Mouse (Mus musculus) embryonic stem cell, embryonic (primary cell): Measurements from ENCODE around the gene Spred1.

ENCODE experiments used
- CTCF ChIA-PET, 4 experiments: fragments of 300-600 bp in 2 of 4; fragments of 350-600 bp in 2 of 4; sonication (Branson Sonifier 250); formaldehyde crosslinking; loops; one replicate each; lab custom pipeline; 2022; ENCODE audit warnings: inconsistent platforms in 2 of 4; lab: Charles Lee
- POLR2A ChIA-PET, 4 experiments: fragments of 300-600 bp in 2 of 4; fragments of 350-600 bp in 2 of 4; sonication (Branson Sonifier 250); formaldehyde crosslinking; loops; one replicate each; lab custom pipeline; 2022; ENCODE audit warnings: antibody characterized with exemption in 4 of 4, inconsistent platforms in 1 of 4; lab: Charles Lee

Gene Spred1

GRCm38 (mm10) chr2:117146026-117146425, 24.9 kb downstream of the Spred1 start:
- ChIA-PET POLR2A (interaction anchor here in 1 of 4 experiments (1.0 to 2.2 kb wide), 3 partner anchors 18 to 31 kb away, joined by 3 to 7 read pairs (median 3); no protein-coding TSS in a partner anchor), CTCF (interaction anchor here in 1 of 4 experiments (0.6 kb wide), 1 partner anchor 72 kb away, joined by 5 read pairs; no protein-coding TSS in a partner anchor)

DNA sequence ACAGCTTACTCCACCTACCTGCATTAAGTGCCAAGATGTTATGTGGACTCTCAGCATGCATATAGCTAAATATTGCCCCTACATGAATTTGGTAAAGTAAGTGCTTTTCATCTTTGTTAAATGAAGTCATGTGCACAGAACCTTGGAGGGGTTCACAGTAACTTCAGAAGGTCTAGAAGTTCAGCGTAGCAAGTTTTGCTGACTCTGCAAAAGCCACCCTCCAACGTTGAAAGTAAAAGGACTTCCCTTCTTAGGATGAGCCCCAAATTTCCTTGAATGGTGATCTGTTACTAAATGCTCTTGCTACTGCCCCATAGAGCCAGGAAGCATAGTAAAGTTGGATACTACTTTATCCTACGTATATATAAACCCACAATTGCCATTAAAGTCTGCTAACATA, 25.4 kb downstream of the Spred1 start:
- ChIA-PET CTCF (interaction anchor here in 1 of 4 experiments (0.6 kb wide), 1 partner anchor 71 kb away, joined by 5 read pairs; no protein-coding TSS in a partner anchor), POLR2A (interaction anchor here in 1 of 4 experiments (1.0 to 2.2 kb wide), 3 partner anchors 19 to 30 kb away, joined by 3 to 7 read pairs (median 3); no protein-coding TSS in a partner anchor)

DNA sequence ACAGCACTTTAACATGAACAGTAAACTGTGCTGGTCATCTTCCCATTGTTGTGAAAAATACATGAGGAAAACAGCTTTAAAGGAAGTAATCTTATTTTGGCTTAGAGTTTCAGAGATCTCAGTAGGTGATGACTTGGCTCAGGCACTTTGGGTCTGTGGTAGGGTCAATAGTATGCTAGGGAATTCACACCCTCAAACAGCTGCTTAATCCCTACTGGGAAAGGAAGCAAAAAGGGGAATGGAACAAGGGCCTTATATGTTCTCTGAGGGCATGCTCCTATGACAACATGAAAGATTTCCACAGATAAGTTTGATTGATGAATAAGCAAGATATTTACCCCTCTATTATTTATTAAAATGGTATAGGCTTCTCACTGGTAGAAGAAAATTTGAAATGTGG, 31.0 kb downstream of the Spred1 start:
- ChIA-PET CTCF (no interaction called here), POLR2A (interaction anchor here in 2 of 4 experiments (0.8 to 1.0 kb wide), 4 partner anchors 9 to 48 kb away, joined by 3 to 5 read pairs (median 3); no protein-coding TSS in a partner anchor)

DNA sequence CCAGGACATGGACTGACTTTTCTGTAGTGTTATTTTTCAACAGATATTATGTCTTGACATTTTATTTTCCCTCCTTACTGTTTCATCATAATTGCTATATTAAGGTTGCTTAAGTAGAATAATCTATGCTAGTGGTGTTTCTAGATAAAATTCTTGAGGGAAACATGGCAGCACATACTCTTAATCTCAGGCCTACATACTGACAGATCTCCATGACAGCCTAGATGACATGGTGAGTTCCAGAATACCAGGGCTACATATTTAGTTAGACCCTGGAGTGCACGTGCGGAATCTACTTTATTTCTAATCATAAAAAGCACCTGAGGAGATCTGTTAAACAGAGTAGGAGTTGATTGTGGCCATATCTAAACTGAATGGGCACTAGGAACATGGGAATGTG, 47.2 kb downstream of the Spred1 start:
- ChIA-PET POLR2A (no interaction called here), CTCF (no interaction called here)

DNA sequence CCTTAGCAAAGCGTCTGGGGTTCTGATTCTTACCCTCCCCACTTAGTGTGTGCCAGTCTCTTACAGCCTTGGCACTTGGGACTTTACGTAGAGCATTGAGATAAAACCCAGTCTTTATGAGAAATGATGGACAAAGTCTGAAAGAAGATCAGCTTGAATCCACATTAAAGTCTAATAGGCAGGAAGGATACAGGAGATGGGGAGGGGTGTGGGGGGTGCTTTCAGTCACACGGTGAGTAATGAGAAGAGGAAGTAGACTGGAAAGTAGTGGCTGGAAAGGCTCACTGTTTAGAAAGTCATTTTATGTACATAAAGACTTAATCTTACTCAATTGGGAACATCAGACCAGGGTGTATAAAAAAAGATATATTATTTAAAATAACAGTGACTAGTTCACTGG, 47.9 kb downstream of the Spred1 start:
- ChIA-PET CTCF (no interaction called here), POLR2A (no interaction called here)

DNA sequence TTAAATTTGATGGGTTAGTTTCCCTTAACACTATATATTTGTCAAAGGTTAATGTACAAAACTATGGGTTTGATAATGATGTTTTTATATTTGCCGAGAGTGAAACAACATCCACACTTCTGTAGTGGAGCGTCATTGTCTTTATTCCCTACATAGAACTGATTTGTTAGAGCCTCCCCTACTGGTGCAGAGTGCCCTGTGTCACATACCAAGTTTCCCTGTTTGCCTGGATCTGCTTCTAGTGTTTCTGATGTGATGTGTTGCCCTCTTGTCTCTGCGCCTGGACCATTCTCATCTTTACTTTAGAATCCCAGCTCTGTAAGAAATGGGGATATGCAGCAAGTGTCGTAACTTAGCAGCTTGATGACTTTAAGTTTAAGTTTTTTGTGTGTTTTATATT, 51.8 kb downstream of the Spred1 start:
- CTCF ChIA-PET, result no interaction called here
- POLR2A ChIA-PET, result no interaction called here

GRCm38 (mm10) chr2:117176066-117176465, 54.9 kb downstream of the Spred1 start:
- ChIA-PET POLR2A (interaction anchor here in 2 of 4 experiments (0.6 to 1.3 kb wide), 4 partner anchors 30 to 204 kb away, joined by 3 to 5 read pairs (median 3); no protein-coding TSS in a partner anchor), CTCF (interaction anchor here in 3 of 4 experiments (0.6 to 2.9 kb wide), 6 partner anchors 55 to 1026 kb away, joined by 3 to 16 read pairs (median 7); no protein-coding TSS in a partner anchor)

DNA sequence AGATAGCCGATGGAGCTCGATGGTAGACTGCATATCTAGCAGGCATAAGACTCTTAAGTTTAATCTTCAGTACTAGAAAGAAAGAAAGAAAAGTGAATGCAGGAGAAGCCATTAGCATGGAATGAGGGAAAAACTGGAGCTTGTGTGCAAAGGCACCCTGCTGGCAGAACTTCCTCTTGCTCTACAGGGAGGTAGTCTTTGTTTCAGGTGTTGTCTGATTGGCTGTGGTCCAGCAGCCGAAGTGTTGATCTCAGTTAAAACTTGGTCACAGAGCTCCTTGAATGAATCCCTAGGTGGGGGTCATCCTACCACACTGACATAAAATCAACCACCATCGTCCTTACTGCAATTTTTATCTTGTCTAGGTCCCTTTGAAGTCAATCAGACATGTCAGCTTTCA, 55.8 kb downstream of the Spred1 start:
- ChIA-PET POLR2A (interaction anchor here in 2 of 4 experiments (0.8 to 1.4 kb wide), 5 partner anchors 8 to 279 kb away, joined by 3 to 5 read pairs (median 4); no protein-coding TSS in a partner anchor), CTCF (interaction anchor here in 3 of 4 experiments (0.7 to 2.9 kb wide), 9 partner anchors 34 to 283 kb away, joined by 3 to 16 read pairs (median 5); no protein-coding TSS in a partner anchor)

GRCm38 (mm10) chr2:117180250-117180885, 59.2 kb downstream of the Spred1 start:
- ChIA-PET CTCF (interaction anchor here in 3 of 4 experiments (0.5 to 1.2 kb wide), 6 partner anchors 280 to 342 kb away, joined by 3 to 13 read pairs (median 4); no protein-coding TSS in a partner anchor), POLR2A (interaction anchor here in 2 of 4 experiments (0.6 to 0.9 kb wide), 2 partner anchors 28 to 284 kb away, joined by 3 read pairs; no protein-coding TSS in a partner anchor)

- CTCF ChIA-PET, result interaction anchor here in 1 of 4 experiments (1.0 kb wide), 1 partner anchor 288 kb away, joined by 3 read pairs; no protein-coding TSS in a partner anchor
- POLR2A ChIA-PET, result interaction anchor here in 2 of 4 experiments (0.7 to 1.4 kb wide), 3 partner anchors 9 to 245 kb away, joined by 3 to 5 read pairs (median 4); no protein-coding TSS in a partner anchor
Observed at GRCm38 (mm10) chr2:117185587-117185986, 64.4 kb downstream of the Spred1 start.

DNA sequence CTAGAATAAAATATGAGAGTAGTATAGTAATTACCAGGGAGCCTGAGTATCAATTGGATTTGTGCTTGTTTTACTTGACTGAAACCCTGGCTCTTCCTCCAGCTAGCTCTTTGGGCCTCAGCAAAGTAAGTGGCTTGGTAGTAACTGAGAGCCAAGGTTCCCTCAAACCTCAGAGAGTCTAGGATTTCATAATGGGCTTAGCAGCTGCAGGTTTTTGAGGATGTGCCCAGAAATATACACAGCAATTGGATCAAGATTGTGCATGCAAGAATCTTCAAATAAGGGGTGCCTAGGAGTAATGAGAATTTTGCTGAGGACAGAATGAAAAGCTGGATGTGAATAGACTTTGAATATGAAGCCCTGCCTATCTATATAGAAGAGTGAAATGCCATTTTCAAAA, 69.7 kb downstream of the Spred1 start:
- ChIA-PET POLR2A (interaction anchor here in 1 of 4 experiments (1.2 kb wide), 1 partner anchor 21 kb away, joined by 3 read pairs; no protein-coding TSS in a partner anchor), CTCF (no interaction called here)

- ChIA-PET CTCF (interaction anchor here in 3 of 4 experiments (0.8 to 1.6 kb wide), 3 partner anchors 37 to 294 kb away, joined by 3 to 9 read pairs (median 5); no protein-coding TSS in a partner anchor), POLR2A (interaction anchor here in 1 of 4 experiments (1.6 to 2.1 kb wide), 2 partner anchors 9 to 11 kb away, joined by 4 to 5 read pairs; no protein-coding TSS in a partner anchor)
Observed at GRCm38 (mm10) chr2:117194309-117194708, 73.1 kb downstream of the Spred1 start.

GRCm38 (mm10) chr2:117195151-117195550, 74.0 kb downstream of the Spred1 start:
- CTCF ChIA-PET, result interaction anchor here in 1 of 4 experiments (1.6 kb wide), 1 partner anchor 36 kb away, joined by 5 read pairs; no protein-coding TSS in a partner anchor
- POLR2A ChIA-PET, result interaction anchor here in 1 of 4 experiments (0.6 to 2.1 kb wide), 4 partner anchors 8 to 85 kb away, joined by 4 to 8 read pairs (median 4); no protein-coding TSS in a partner anchor

- CTCF ChIA-PET, result interaction anchor here in 1 of 4 experiments (1.2 kb wide), 1 partner anchor 36 kb away, joined by 3 read pairs; no protein-coding TSS in a partner anchor
Observed at GRCm38 (mm10) chr2:117195578-117195977, 74.4 kb downstream of the Spred1 start.

DNA sequence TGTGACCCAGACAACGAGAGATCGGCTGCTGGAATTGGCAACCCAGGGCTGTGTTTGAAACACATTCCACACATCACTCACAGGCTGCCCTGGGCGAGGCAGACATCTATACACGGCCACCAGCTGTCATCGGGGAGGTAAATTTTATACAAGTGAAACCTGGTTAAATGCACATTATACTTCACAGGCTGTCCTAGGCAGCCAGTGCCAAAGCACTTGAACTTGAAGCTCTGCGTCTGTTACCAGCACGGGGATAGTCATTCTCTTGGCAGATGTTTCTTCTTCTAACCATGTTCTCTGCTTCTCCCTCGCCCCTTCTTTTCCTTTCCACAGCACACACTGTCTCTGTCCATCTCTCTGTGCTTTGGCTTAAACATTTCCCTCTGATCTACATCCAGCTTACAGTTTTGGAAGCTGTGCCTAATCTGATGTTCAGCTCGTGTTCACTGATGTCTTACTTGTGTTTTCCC, 79.7 kb downstream of the Spred1 start:
- ChIA-PET CTCF (interaction anchor here in 3 of 4 experiments (0.6 to 1.7 kb wide), 4 partner anchors 10 to 300 kb away, joined by 3 to 6 read pairs (median 3); no protein-coding TSS in a partner anchor), POLR2A (interaction anchor here in 1 of 4 experiments (0.9 kb wide), 1 partner anchor 49 kb away, joined by 3 read pairs; no protein-coding TSS in a partner anchor)

More at GRCm38 (mm10) chr2:117195578-117195977, 74.4 kb downstream of the Spred1 start:
- POLR2A ChIA-PET, result interaction anchor here in 2 of 4 experiments (0.7 to 2.1 kb wide), 3 partner anchors 7 to 296 kb away, joined by 3 to 8 read pairs (median 5); no protein-coding TSS in a partner anchor

DNA sequence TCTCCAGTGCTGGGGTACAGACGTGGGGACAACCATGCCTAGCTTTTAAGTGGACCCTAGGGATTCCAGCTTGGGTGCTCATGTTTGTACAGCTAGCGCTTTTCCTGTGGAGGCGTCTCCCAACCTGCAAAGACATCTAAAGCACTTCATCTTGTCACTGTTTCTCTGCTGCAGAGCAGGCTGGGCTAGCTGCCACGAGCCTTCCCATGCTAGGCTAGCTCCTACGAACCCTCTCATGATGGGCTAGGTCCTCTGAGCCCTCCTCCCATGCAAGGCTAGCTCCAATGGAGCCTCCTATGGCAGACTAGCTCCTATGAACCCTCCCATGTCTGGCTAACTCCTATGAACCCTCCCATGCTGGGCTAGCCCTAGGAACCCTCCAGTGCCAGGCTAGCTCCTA, 82.2 kb downstream of the Spred1 start:
- ChIA-PET POLR2A (interaction anchor here in 1 of 4 experiments (1.0 kb wide), 1 partner anchor 9 kb away, joined by 5 read pairs; no protein-coding TSS in a partner anchor), CTCF (interaction anchor here in 3 of 4 experiments (0.7 to 1.1 kb wide), 4 partner anchors 11 to 303 kb away, joined by 3 to 9 read pairs (median 4); no protein-coding TSS in a partner anchor)

GRCm38 (mm10) chr2:117204534-117204933, 83.4 kb downstream of the Spred1 start:
- ChIA-PET POLR2A (interaction anchor here in 2 of 4 experiments (0.5 to 1.8 kb wide), 2 partner anchors 10 to 13 kb away, joined by 4 read pairs; no protein-coding TSS in a partner anchor), CTCF (no interaction called here)

DNA sequence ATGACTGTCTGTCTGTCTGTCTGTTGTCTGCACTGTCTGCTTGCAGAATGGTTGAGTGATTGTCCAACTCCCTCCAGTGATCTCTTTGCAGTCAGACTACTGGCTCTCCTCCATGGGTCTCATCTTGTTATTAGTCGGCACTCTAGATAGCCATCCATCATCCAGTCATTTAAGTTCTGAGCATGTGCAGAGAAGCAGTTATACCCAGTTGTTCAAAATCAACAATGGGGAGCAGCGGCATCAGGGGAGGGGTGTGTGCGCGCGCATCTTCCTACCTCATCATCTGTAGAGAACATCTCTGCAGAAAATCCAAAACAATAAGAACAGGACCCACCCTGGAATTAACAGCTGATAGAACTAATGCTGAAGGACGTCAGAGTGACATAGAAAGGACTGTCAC, 83.9 kb downstream of the Spred1 start:
- CTCF ChIA-PET, result no interaction called here
- POLR2A ChIA-PET, result interaction anchor here in 1 of 4 experiments (1.8 kb wide), 1 partner anchor 11 kb away, joined by 4 read pairs; no protein-coding TSS in a partner anchor
